Mouse (Mus musculus) kidney, adult 2 months (tissue): ENCODE measurements around the gene Pex19. TPM values are rescaled to one million over a fixed set of nuclear protein-coding genes. Genes with fewer than 3 reads are reported as not detected.

Experiments
- DNase-seq: peaks from one replicate; pipeline ENCODE4 v3.0.0; 2021
- H3K27ac ChIP-seq: fragments of 200-500 bp; 2 replicates; pipeline ENCODE4 v1.5.1; 2012; ENCODE audit warnings: low read depth, low read length, control low read depth, inconsistent platforms; ENCODE audit not compliant: insufficient read depth
- H3K27me3 ChIP-seq: fragments of 200-500 bp; replicated peaks from 2 replicates; pipeline ENCODE4 v1.6.1; 2012; ENCODE audit warnings: mild to moderate bottlenecking, moderate library complexity, low read length, inconsistent platforms; ENCODE audit not compliant: control insufficient read depth, insufficient read depth
- H3K36me3 ChIP-seq: fragments of 200-500 bp; 2 replicates; pipeline ENCODE4 v1.6.1; 2012; ENCODE audit warnings: mild to moderate bottlenecking, moderate library complexity, low read length, inconsistent platforms; ENCODE audit not compliant: control insufficient read depth, insufficient read depth
- H3K4me1 ChIP-seq: fragments of 200-500 bp; 2 replicates; pipeline ENCODE4 v1.6.1; 2011; ENCODE audit warnings: low read length; ENCODE audit not compliant: control insufficient read depth, insufficient read depth
- H3K4me3 ChIP-seq: fragments of 200-500 bp; 2 replicates; pipeline ENCODE4 v1.5.1; 2011; ENCODE audit warnings: mild to moderate bottlenecking, low read depth, low read length, control low read depth; ENCODE audit not compliant: insufficient read depth
- CTCF ChIP-seq: fragments of 200-500 bp; conservative IDR thresholded peaks from 2 replicates; pipeline ENCODE4 v1.5.1; 2011; ENCODE audit warnings: low read depth, mild to moderate bottlenecking, control low read depth, low read length, moderate library complexity, mixed read lengths; ENCODE audit not compliant: insufficient read depth, insufficient read length
- POLR2A ChIP-seq: fragments of 200-500 bp; IDR thresholded peaks from one replicate; pipeline ENCODE4 v1.6.1; 2011; ENCODE audit warnings: low read depth, low read length, control low read depth
- WGBS: fragments of 180-500 bp; shearing (Covaris S2); methylation state at CpG from one replicate; pipeline ENCODE4 v1.1.7; 2018; 5-methylcytosine and 5-hydroxymethylcytosine counted together
- polyA plus RNA-seq: library from polyadenylated mRNA; depleted of rRNA; stranded (reverse); fragments of >200 nt; gene quantifications from 2 replicates; pipeline ENCODE4 v1.2.3, GENCODE M21; 2012; rRNA removed

Gene Pex19
- 110 and 125 TPM in 2 replicates for polyA plus RNA-seq

- TF ChIP-seq CTCF, result no peak
- TF ChIP-seq POLR2A, result peak; percentile 51
- peaks cover 7% of the 10 kb centered on the region for H3K36me3 ChIP-seq
- peak; percentile 88 for DNase-seq
- H3K27ac ChIP-seq, result peak within 1 kb of the TSS; percentile 62
- H3K4me3 ChIP-seq, result peak within 1 kb of the TSS; percentile 78
- H3K27me3 ChIP-seq, result no peaks in the 10 kb centered on the region
- H3K4me1 ChIP-seq, result peaks cover 5% of the 10 kb centered on the region; the same call in 1 of the 2 replicates
- WGBS, result under 1% methylated on average over 42 of the region's 42 CpGs
Observed at GRCm38 (mm10) chr1:172126376-172127347, at the start of gene Pex19. TSS of gene Pex19 (plus strand) at chr1:172126755.

GRCm38 (mm10) chr1:172077981-172078380 lies 48.6 kb upstream of the Pex19 start:
- H3K27ac ChIP-seq, result no peak overlapping the region
- no peak for DNase-seq

DNA sequence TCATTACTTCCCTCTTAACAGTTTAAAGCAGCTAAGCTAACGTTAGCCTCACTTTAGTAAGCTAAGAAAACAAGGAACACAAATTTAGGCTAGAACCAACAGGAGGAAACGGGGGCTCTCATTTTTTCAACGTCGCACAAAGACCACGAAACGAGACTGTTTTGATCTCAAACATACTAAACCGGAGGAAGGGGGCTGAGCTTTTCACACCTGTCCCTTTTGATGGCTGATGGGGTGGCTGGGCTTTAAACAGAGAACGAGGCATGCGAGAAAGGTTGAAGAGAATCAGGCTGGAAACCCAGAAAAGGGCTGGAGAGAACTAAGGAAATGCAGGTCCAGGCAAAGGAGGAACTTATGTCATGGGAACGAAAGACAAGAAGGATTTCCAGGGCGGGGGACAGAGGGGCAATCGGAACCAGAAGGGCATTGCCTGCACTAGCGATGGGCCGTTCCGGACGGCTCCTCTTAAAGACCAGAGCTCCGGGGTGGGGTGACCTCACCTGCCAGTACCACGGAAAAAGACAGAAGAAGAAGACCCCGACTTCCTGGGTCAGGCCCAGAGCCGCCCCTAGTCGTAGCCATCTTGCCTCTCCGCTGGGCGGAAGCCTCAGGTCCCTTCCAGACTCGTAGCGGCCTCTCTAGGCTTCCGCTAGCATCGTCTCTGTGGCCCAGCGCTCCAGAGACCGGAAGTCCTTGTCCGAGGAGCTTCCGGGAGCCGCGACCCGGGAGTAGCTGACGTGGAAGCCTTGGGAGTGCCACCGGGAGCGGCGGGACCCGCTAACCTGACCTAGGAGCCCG lies 44.3 kb upstream of the Pex19 start, which contains the start of the genes Copa and Ncstn:
Gene Copa, plus strand, starts transcription at position 429 of the 798 bp plus-strand sequence.
Gene Ncstn, minus strand, starts transcription at position 695 of the 798 bp plus-strand sequence.
- Histone ChIP-seq H3K4me1 (peaks cover 11% of the 10 kb centered on the region), H3K27ac (peak within 1 kb of the TSS; percentile 97), H3K36me3 (peaks cover 2% of the 10 kb centered on the region; the same call in 1 of the 2 replicates), H3K4me3 (peak within 1 kb of the TSS; percentile 99), H3K27me3 (no peaks in the 10 kb centered on the region)
- DNase-seq, result peak; percentile 97
- WGBS, result under 1% methylated on average over 40 of the region's 40 CpGs
- TF ChIP-seq CTCF (no peak), POLR2A (peak; percentile 36)

More at GRCm38 (mm10) chr1:172077981-172078380, 48.6 kb upstream of the Pex19 start:
- Histone ChIP-seq H3K36me3 (peaks cover 3% of the 10 kb centered on the region; the same call in 1 of the 2 replicates), H3K4me3 (no peak overlapping the region), H3K27me3 (no peaks in the 10 kb centered on the region), H3K4me1 (no peaks in the 10 kb centered on the region; the same call in 1 of the 2 replicates)
- 46% methylated on average over 5 of the region's 5 CpGs for WGBS
- TF ChIP-seq CTCF (no peak), POLR2A (no peak)

DNA sequence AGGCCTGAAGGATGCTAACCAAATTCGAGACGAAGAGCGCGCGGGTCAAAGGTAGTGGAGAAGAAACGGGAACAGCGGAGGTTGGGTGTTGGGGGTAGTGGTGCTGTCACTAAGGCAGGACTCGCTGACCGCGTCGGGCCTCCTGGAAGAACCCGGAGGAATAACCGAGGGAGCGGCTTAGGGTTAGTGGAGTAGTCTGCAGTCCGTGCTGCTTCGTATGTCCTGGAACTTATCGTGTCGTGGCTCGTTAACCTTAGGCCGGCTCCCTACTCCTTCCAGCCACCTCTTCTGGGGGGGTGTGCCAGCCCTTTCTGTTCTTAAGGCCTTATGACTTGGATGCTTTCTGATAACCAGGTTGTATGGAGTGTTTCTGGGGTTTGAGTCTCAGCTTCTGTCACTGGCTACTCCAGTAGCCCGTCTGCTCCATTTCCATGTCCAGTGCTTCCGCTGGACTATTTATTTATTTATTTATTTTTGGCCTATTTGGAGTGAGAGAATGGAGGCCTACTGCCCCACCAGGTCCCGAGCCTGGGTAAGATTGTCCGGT lies 43.6 kb upstream of the Pex19 start:
- 1% methylated on average over 24 of the region's 24 CpGs for WGBS
- Histone ChIP-seq H3K36me3 (peaks cover 2% of the 10 kb centered on the region; the same call in 1 of the 2 replicates), H3K4me3 (peak overlapping the region; percentile 99), H3K27ac (peak overlapping the region; percentile 79), H3K27me3 (no peaks in the 10 kb centered on the region), H3K4me1 (peaks cover 11% of the 10 kb centered on the region)
- TF ChIP-seq CTCF (no peak), POLR2A (no peak)
- no peak for DNase-seq

- H3K27me3 ChIP-seq, result no peaks in the 10 kb centered on the region
- 34% methylated on average over 3 of the region's 3 CpGs for WGBS
- H3K36me3 ChIP-seq, result peaks cover 18% of the 10 kb centered on the region
- H3K4me1 ChIP-seq, result peaks cover 16% of the 10 kb centered on the region
- TF ChIP-seq CTCF (no peak), POLR2A (no peak)
- peak; percentile 85 for DNase-seq
- H3K4me3 ChIP-seq, result no peak overlapping the region
- peak overlapping the region; percentile 50 for H3K27ac ChIP-seq
Observed at GRCm38 (mm10) chr1:172093522-172093921, 33.0 kb upstream of the Pex19 start.

DNA sequence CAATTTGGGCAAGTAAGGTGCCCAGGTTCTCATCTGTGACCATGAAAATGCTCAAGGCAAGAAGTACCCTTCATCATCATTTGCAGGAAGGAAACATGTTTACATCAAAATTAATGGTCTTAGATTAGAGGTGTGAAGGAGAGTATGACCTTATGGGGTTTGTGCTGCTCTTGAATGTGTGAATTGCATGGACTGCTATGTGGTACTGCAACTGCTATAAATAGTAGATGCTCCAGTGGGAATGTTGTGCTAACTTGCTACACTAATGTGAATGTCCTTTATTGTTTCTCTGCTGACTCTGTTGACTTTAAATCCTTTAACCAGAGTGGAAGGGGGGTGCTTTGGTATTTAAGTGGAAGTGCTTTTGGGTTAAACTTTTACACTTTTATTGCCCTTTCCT lies 32.3 kb upstream of the Pex19 start:
- no peaks in the 10 kb centered on the region for H3K27me3 ChIP-seq
- DNase-seq, result peak; percentile 46
- no peak overlapping the region for H3K4me3 ChIP-seq
- H3K4me1 ChIP-seq, result peaks cover 16% of the 10 kb centered on the region
- no peak for TF ChIP-seq CTCF
- TF ChIP-seq POLR2A, result no peak
- peaks cover 18% of the 10 kb centered on the region for H3K36me3 ChIP-seq
- peak overlapping the region; percentile 50 for H3K27ac ChIP-seq
